Mouse (Mus musculus): ENCODE results near the gene Exoc8.

DNA sequence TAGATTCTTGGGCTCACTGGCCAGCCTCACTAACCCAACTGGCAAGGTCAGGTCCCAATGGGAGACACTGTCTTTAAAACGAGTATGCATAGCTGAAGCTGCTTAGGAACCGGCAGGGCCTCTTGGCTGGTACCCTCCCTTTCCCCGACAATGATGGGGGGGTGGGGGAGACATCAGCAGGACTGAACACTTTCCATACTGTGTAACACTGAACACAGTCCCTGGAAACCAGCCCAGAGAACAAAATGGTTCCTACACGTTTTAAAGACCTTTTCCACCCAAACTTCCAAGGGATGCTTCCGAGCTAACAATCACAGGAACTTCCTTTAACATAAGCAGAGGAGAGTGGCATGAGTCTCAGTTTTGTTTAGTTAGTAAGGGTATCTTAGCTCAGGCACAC is 37.6 kb upstream of the Exoc8 start:
- no peak for TF ChIP-seq GATA1 (IDR thresholded peaks at IDR 0.05; ENCODE audit: low read length)
- no peak for TF ChIP-seq TAL1 (IDR thresholded peaks at IDR 0.05; ENCODE audit: low read length)

Data from erythroblast, embryonic 14.5 days (primary cell).